Mouse (Mus musculus) heart, embryonic 11.5 days (tissue): Measurements from ENCODE around the gene Khdc4. TPM values are rescaled to one million over a fixed set of nuclear protein-coding genes. Genes with fewer than 3 reads are reported as not detected.

Experiments used
- ATAC-seq: fragments of 200-750 bp; cut with Nextera tagmentation; replicated peaks from 2 replicates; pipeline ENCODE4 v1.8.0; 2017; ENCODE audit warnings: moderate library complexity; ENCODE audit not compliant: insufficient number of reproducible peaks, low FRiP score, low TSS enrichment
- H3K27ac ChIP-seq: fragments of 300-500 bp; sonication (generic); 2 replicates; pipeline ENCODE4 v1.5.1; 2014; ENCODE audit warnings: mild to moderate bottlenecking, low read depth, low read length
- H3K27me3 ChIP-seq: fragments of 300-500 bp; sonication (generic); 2 replicates; pipeline ENCODE4 v1.6.1; 2014; ENCODE audit warnings: mild to moderate bottlenecking, low read length, mixed read lengths; ENCODE audit not compliant: control insufficient read depth, insufficient read depth
- H3K36me3 ChIP-seq: fragments of 300-500 bp; sonication (generic); 2 replicates; pipeline ENCODE4 v1.6.1; 2014; ENCODE audit warnings: mild to moderate bottlenecking, low read length, moderate library complexity, mixed read lengths; ENCODE audit not compliant: control insufficient read depth, insufficient read depth
- H3K4me1 ChIP-seq: fragments of 300-500 bp; sonication (generic); 2 replicates; pipeline ENCODE4 v1.6.1; 2014; ENCODE audit warnings: low read length; ENCODE audit not compliant: control insufficient read depth, insufficient read depth
- H3K4me2 ChIP-seq: fragments of 300-500 bp; sonication (generic); 2 replicates; pipeline ENCODE4 v1.6.1; 2014; ENCODE audit warnings: mild to moderate bottlenecking, moderate library complexity
- H3K4me3 ChIP-seq: fragments of 300-500 bp; sonication (generic); 2 replicates; pipeline ENCODE4 v1.5.1; 2014; ENCODE audit warnings: low read depth, low read length
- H3K9ac ChIP-seq: fragments of 300-500 bp; sonication (generic); 2 replicates; pipeline ENCODE4 v1.6.1; 2014; ENCODE audit warnings: mild to moderate bottlenecking, low read depth, low read length, moderate library complexity
- H3K9me3 ChIP-seq: fragments of 300-500 bp; sonication (generic); replicated peaks from 2 replicates; pipeline ENCODE4 v1.6.1; 2016; ENCODE audit warnings: low read length; ENCODE audit not compliant: control insufficient read depth
- WGBS: fragments of 180-500 bp; shearing (Covaris S2); extraction: QIAGEN DNeasy Blood & Tissue Kit; methylation state at CpG from one replicate; pipeline ENCODE4 v1.1.7; 2014; ENCODE audit not compliant: insufficient replicate concordance; 5-methylcytosine and 5-hydroxymethylcytosine counted together
- polyA plus RNA-seq: library from polyadenylated mRNA; unstranded; fragments of >200 nt; fragmentation: Nextera tagmentation; extraction: Ambion mirVana; gene quantifications from 2 replicates; pipeline ENCODE4 v1.2.1, GENCODE M21; 2014

Khdc4 gene
- polyA plus RNA-seq, 1 experiment from 2014 or later: 68.2 TPM

DNA sequence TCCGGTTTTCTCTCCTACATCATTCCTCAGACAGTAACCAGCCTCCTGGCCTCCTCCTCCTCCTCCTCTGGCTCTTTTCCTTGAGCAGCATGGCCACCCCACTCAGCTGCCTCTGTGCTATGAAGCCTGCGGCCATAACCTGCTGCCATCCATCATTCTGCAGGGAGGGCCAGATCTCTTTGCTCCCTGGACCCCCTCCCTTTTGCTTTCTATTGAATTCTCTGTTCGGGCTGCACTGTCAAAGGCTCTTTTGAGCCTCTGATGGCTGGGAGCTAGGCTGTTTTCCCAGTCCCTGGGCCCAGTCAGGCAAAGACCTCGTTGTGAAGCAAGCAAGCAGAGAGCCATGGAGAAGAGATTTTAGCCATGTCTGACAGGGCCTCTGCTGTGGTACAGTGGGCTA is 70.7 kb downstream of the Khdc4 start:
- Histone ChIP-seq H3K9ac (no peak overlapping the region), H3K4me2 (no peak overlapping the region), H3K9me3 (no peaks in the 10 kb centered on the region), H3K27ac (no peak overlapping the region), H3K36me3 (peaks cover 3% of the 10 kb centered on the region), H3K27me3 (no peaks in the 10 kb centered on the region), H3K4me1 (peaks cover 13% of the 10 kb centered on the region), H3K4me3 (no peak overlapping the region)
- 62% methylated on average over 4 of the region's 4 CpGs for WGBS
- ATAC-seq: no peak

DNA sequence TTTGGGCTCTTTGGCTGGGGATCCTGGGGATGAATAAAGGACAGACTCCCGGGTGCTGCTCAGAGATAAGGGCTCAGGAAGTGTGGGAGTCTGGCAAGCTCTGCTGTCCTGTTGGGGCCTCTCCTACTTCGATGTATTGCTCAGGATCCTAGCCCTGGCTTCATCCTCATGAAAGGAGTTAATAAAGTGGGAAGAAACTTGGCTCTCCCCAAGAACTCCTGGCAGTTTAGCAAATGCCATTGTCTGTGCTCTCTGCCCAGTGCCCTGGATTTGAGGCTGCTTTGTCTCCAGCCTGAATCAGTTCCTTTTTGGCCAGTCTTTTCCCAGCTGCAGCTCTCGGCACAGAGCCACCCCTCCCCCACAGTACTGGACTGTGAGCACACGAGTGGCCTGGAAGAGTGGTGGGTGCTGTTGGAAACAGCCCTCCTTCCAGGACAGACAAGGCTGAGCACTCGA is 72.5 kb downstream of the Khdc4 start:
- peak overlapping the region; percentile 79 for H3K27ac ChIP-seq
- H3K27me3 ChIP-seq: no peaks in the 10 kb centered on the region
- 4% methylated on average over 5 of the region's 5 CpGs for WGBS
- no peaks in the 10 kb centered on the region for H3K9me3 ChIP-seq
- peak; percentile 40; the same call in 1 of the 2 replicates for ATAC-seq
- H3K4me2 ChIP-seq: peak overlapping the region; percentile 29; the same call in 1 of the 2 replicates
- peaks cover 13% of the 10 kb centered on the region for H3K4me1 ChIP-seq
- peaks cover 3% of the 10 kb centered on the region for H3K36me3 ChIP-seq
- peak overlapping the region; percentile 23; the same call in 1 of the 2 replicates for H3K9ac ChIP-seq
- H3K4me3 ChIP-seq: no peak overlapping the region

DNA sequence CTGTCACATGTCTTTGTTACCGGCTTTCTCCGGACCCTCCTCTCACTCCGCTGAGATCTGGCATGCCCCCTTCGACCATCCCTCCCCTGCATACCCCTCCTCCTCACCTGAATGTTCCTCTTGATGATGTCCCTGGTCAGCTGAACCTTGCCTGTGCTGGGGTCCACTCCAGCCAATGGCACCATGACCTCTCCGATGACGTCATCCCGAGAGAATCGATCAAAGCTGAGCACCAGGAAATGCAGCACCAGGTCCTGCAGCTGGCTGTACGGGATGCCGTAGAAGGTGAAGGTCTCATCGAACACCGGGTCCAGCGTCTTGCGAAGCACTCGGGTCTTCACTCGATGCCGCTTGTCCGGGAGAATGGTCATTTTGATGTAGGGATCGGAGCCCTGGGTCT is 76.0 kb downstream of the Khdc4 start:
- H3K36me3 ChIP-seq: peaks cover 3% of the 10 kb centered on the region
- WGBS: 86% methylated on average over 19 of the region's 19 CpGs

DNA sequence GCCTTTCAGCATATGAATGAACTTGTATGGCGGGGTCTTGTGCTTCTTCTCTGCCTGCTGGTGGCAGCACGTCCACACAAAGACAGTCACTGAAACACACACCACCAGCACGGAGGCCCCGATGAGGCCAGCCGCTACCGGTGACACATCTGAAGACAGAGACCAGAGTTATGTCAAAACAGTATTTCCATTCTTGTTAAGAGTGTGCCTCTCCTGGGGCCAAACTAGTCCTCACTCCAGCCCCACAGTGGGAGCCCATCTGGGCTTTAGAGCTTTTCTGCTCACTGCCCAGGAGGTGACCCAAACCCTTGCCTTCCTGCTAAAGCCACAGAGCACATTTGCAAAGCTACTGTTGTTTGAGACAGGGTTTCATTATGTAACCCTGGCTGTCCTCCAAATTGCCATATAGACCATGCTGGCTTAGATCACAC is 76.8 kb downstream of the Khdc4 start:
- Histone ChIP-seq H3K27me3 (no peaks in the 10 kb centered on the region), H3K27ac (no peak overlapping the region), H3K4me1 (peaks cover 13% of the 10 kb centered on the region), H3K4me3 (no peak overlapping the region), H3K4me2 (no peak overlapping the region), H3K9me3 (no peaks in the 10 kb centered on the region), H3K36me3 (peaks cover 3% of the 10 kb centered on the region), H3K9ac (no peak overlapping the region)
- ATAC-seq: 0 out of 2 replicates have a peak, but pooled peaks have one; percentile 35
- 38% methylated on average over 6 of the region's 6 CpGs for WGBS

More for the DNA sequence above, 76.0 kb downstream of the Khdc4 start:
- Histone ChIP-seq H3K4me1 (peaks cover 13% of the 10 kb centered on the region), H3K4me2 (no peak overlapping the region), H3K27me3 (no peaks in the 10 kb centered on the region), H3K9me3 (no peaks in the 10 kb centered on the region), H3K9ac (no peak overlapping the region), H3K27ac (no peak overlapping the region), H3K4me3 (no peak overlapping the region)
- no peak for ATAC-seq

Other genes with a start within 250 kb of the Khdc4 start
- gene Sema4a, start 224.6 kb upstream of the Khdc4 start, polyA plus RNA-seq: 0.80 and 0.92 TPM in 2 replicates
- gene Lmna, start 175.8 kb upstream of the Khdc4 start, polyA plus RNA-seq: 78.2 and 82.0 TPM in 2 replicates
- 16.5 and 16.9 TPM in 2 replicates for gene Mex3a, start 153.4 kb upstream of the Khdc4 start, polyA plus RNA-seq
- gene Rab25, start 137.5 kb upstream of the Khdc4 start, polyA plus RNA-seq: 0.21 TPM in 1 of 2 replicates, not detected in the other
- 86.9 and 110 TPM in 2 replicates for gene Lamtor2, start 132.7 kb upstream of the Khdc4 start, polyA plus RNA-seq
- 48.8 and 49.5 TPM in 2 replicates for gene Ubqln4, start 132.0 kb upstream of the Khdc4 start, polyA plus RNA-seq
- gene Ssr2, start 109.9 kb upstream of the Khdc4 start, polyA plus RNA-seq: 206 and 229 TPM in 2 replicates
- gene Arhgef2, start 79.8 kb upstream of the Khdc4 start, polyA plus RNA-seq: 91.4 and 102 TPM in 2 replicates
- gene Rxfp4, start 32.7 kb upstream of the Khdc4 start, polyA plus RNA-seq: not detected in 2 replicates
- gene Rit1, start 31.0 kb downstream of the Khdc4 start, polyA plus RNA-seq: 49.7 and 50.4 TPM in 2 replicates
- gene Syt11, start 89.4 kb downstream of the Khdc4 start, polyA plus RNA-seq: 11.8 and 15.8 TPM in 2 replicates
- 11.1 and 12.9 TPM in 2 replicates for gene Gon4l, start 149.4 kb downstream of the Khdc4 start, polyA plus RNA-seq
- gene Msto1, start 228.2 kb downstream of the Khdc4 start, polyA plus RNA-seq: 56.9 and 67.0 TPM in 2 replicates